Mouse (Mus musculus) liver, postnatal 0 days (tissue): ENCODE results near the gene Lkaaear1.

Experiments used
- CTCF ChIP-seq: sonication (generic); IDR thresholded peaks from 2 replicates; pipeline ENCODE4 v1.5.1; 2016; ENCODE audit warnings: antibody characterized with exemption, low read depth
- EP300 ChIP-seq: IDR thresholded peaks from 2 replicates; pipeline ENCODE4 v1.6.1; 2016; ENCODE audit warnings: antibody characterized with exemption, low read depth, mild to moderate bottlenecking

- no peak for TF ChIP-seq CTCF
- TF ChIP-seq EP300 = no peak
These were observed 40.8 kb downstream of the Lkaaear1 start for GRCm38 (mm10) chr2:181657441-181657840.
